Mouse (Mus musculus) thymus, postnatal 36 days (tissue): Measurements from ENCODE around the gene Clca3b.
A peak's percentile ranks its signal among the peaks of the same experiment; 100 is the strongest.
"Not testable (repeated sequence)": the region's sequence is repeated elsewhere in the genome, so short reads cannot be mapped to it uniquely, and the experiment has no call there.

Experiments
- DNase-seq, 2 experiments: peaks; one replicate each; pipeline ENCODE4 v3.0.0; 2022; ENCODE audit warnings: mixed read lengths in 2 of 2

The Clca3b gene

GRCm38 (mm10) chr3:144849014-144849556 lies at the start of gene Clca3b:
Clca3b (minus strand) TSS chr3:144849357.
- DNase-seq = not testable (repeated sequence)

- no peak for DNase-seq
Measured at GRCm38 (mm10) chr3:144897042-144897678, 48.0 kb upstream of the Clca3b start.

DNA sequence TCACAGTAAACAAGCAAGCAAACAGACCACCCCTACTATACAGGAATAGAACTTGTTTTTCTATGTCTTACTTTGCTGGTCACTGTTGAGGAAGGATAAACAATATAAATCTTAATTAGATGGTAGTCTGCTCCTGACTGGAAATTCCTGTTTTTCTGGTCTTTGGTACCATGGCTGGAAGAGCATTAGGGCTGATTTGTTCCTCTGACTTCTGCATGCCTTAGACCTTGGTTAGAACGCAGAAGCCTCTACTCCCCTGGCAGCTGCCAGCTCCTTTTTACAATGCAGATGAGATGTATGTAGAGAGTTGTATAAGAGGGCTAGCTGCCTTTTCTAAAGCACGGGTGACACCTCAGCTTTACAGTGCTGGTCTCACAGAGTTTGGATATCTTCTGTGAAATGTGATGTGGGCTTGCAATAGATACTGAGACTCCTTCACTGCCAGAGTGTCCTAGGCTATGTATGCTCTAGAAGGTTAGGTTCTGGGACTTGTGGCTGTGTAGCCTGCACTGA lies 41.1 kb upstream of the Clca3b start:
- no peak for DNase-seq

DNA sequence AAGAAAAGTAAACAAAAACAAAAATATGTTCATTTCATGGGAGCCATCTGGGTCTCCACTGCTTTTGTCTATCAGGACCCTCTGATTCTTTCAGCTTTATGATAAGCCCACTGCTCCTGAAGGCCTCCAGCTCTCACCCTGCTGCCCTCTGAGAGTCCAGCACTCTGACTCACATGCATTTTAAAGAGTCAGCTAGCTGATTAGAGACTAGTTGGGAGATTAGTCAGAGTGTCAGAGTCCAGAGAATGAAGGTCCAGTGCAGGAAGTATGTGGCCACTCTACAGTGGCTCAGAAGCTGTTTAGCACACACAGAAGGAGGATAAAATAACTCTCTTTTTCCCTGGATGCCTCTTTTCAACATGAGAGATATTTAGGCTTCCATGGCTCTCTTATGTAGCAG lies 37.8 kb upstream of the Clca3b start:
- no peak for DNase-seq

DNA sequence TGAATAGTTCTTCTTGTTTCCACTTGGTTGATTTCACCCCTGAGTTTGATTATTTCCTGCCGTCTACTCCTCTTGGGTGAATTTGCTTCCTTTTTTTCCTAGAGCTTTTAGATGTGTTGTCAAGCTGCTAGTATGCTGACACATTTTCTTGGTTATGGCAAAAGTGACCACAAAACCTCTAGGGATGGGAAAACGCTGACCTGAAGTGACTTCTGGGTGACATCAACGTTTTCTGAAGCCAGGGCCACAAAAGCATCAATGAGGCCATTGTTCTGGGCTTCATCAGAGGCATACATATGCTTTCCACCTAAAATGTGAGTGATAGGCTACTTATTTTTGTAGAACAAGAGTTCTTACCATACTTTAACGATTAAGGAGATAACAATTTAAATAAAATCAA lies 22.9 kb upstream of the Clca3b start:
- not testable (repeated sequence) for DNase-seq

DNA sequence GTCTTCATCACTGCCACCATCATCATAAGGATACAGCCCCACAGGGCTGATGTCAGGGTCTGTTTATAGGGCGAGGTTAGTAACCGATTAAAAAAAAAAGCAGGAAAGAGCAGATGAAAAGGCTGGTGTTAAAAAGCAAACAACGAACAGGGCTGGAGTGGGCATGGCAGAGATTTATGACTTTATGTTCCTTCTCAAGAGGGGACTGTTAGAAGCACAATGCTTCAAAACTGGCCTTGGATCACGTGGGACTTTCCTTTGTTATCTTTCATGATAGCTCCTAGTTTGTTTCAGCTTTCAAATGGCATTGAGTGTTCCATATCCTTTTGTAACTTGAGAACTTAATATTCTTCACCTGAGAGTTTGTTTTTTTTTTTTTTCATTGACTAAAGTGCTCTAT lies 427 bp upstream of the Clca3b start:
- no peak for DNase-seq

- no peak for DNase-seq
Measured at GRCm38 (mm10) chr3:144827257-144827656, 21.9 kb downstream of the Clca3b start.

DNA sequence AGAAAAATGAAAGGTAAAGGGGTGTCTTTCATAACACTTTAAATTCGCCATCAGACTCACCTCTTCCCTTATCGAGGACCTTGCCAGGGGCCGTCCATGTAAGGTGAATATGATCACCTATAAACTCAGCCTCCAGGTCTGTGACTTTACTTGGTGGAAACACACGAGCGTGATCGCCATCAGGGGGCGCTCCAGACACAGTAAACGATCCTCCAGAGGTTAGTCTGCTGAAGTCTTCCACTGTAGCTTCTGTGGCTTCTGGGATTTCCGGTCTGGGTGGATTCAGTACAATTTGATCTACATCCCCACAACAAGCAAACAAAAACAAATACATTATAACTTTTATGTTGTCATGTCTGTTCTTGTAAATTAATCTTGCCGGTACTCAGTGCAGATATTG lies 24.0 kb downstream of the Clca3b start:
- peak; percentile 44 to 50 for DNase-seq

DNA sequence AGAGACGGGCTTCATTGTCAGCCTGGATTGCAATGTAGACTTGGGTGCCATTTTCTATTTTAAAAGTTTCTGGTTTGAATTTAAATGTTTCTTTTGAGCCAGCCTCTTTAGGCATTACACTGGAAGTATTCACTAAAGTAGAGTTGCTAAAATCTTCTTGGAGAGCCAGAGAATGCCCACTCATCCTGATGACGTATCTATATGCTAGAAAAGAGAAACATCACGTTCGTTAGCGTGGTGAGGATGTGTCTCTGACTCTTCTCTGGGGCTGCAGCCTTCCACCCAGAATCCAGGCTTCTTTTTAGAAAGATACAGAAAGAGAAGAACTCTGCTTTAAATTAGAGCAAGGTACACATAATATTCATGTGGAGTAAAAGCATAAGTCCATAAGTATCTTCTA lies 25.8 kb downstream of the Clca3b start:
- no peak for DNase-seq

DNA sequence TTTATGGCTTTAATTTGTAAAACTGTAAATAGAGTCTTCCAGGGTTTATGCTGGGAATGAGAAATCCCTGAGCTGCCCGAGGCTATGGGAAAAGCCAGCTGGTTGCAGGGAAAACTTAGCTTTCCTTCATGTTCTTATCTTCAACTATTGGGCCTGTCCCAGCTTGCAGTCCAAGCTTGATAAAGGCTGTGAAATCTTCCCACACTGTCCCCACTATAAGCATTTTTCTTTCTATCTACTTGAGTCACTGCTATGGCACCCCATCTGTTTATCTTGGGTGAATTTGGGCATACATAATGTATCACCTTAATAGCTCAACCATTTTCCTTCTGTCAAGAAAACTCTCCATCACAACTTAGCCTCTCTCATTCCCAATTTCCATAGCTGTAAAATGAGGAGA lies 28.5 kb downstream of the Clca3b start:
- DNase-seq = no peak

DNA sequence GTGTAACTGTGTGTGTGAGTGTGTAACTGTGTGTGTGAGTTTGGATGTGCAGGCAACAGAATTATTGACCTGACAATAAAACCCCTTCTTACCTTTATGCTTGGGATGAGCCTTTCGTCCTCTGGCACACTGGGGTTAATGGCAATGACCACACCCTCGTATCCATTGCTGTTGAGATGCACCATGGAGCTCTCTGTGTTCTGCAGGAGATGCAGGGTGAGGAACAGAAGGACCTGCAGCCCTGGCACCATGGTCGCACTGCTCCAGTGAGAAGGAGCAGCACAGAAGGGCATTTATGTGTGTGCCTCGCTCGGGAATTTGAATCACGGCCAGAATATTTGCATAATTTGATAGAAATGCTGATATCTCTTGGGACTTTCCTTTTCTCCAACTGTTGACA lies 29.9 kb downstream of the Clca3b start, which contains the start of gene Clca3a2:
TSS of gene Clca3a2 (minus strand) at position 276 of the 400 bp plus-strand sequence.
- not testable (repeated sequence) for DNase-seq

- DNase-seq = not testable (repeated sequence)
Measured at GRCm38 (mm10) chr3:144813336-144813735, 35.8 kb downstream of the Clca3b start.

GRCm38 (mm10) chr3:144811821-144812220 lies 37.3 kb downstream of the Clca3b start:
- DNase-seq = no peak

- DNase-seq = not testable (repeated sequence)
Measured at GRCm38 (mm10) chr3:144808153-144808925, 40.8 kb downstream of the Clca3b start.

GRCm38 (mm10) chr3:144806626-144807025 lies 42.5 kb downstream of the Clca3b start:
- not testable (repeated sequence) for DNase-seq

DNA sequence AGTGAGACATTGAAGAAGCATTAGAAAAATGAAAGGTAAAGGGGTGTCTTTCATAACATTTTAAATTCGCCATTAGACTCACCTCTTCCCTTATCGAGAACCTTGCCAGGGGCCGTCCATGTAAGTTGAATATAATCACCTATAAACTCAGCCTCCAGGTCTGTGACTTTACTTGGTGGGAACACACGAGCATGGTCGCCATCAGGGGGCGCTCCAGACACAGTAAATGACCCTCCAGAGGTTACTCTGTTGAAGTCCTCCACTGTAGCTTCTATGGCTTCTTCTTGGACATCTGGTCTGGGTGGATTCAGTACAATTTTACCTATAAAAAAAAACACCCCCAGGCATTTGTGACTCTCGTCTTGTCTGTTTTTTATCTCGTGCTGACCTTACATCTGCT lies 47.3 kb downstream of the Clca3b start:
- DNase-seq = no peak

DNA sequence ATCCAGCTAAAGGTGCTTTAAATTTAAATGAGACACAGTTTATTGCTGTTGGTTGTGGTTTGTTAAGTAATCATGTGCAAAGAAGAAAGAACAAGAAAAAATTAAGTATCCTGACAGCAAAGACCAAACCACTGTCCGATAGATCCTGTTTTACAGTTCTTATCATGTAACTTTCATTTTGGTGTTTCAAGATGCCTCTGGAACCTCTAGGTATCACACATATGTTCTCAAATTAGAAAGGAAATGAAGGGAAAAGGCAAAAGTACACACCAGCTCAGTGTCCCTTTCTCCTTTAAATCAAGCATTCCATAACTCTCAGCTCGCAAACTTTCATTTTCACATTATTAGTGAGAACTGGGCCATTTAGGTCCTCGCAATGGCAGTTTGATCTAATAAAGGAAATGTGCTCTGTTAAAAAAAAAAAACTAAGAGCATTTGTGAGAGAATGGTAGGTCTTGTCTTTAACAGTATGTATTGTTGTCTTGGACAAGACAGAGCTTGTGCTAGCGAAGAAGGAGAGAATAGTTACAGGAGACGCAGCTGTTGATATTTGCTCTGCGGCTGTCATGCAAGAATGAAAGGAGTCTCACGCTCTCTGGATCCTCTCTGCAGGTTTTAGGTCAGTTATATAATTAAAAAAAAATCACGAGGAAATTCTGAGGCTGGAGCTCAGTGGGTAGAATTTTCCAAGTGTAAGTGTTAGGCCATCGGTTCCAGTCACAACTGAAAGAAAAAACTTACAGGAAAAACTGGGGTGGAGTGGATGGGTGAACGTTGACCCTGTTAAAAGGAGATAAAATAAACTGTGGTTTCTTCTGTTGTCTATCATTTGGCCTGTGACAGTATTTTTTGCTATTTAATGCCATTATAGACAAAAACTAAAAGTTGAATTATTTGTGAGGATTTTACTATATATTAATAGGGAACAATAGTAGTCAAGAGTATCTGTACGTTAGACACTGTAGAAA lies 63.7 kb downstream of the Clca3b start:
- DNase-seq = no peak
